Mouse (Mus musculus) leukemia stem cell, adult 10-12 weeks (primary cell): ENCODE measurements around the gene Cnmd. TPM values are rescaled to one million over a fixed set of nuclear protein-coding genes. Genes with fewer than 3 reads are reported as not detected.

Source experiments
- polyA plus RNA-seq: library from polyadenylated mRNA; stranded (reverse); fragments of >175 nt; gene quantifications from 2 replicates; pipeline ENCODE4 v1.2.3, GENCODE M21; 2012; ENCODE audit warnings: low replicate concordance

The Cnmd gene
- polyA plus RNA-seq: not detected in 2 replicates

DNA sequence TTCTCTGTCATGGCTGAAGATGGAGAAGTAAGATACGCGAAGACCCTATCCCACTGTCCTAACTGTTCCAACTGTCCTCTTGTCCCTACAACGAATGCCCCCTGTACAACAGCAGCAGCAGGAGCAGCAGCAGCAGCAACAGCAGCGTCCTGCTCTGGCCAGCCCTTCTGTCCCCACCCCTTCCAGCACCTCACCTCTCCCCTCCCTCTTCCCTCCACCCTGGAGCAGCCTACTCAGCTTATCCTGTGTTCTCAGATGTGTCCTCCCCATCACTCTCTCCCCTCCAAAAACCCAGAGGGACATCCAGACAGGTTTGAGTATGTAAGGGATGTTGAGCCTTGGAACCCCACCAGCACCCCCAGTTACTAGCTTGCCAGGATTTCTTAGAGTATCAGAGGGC, at the start of gene Cnmd:
Cnmd (minus strand) TSS at position 170 of the 400 bp plus-strand sequence.

Other genes with a start within 250 kb of the Cnmd start
- 2.2 and 4.5 TPM in 2 replicates for gene Kbtbd7, start 235.7 kb downstream of the Cnmd start, polyA plus RNA-seq
- gene Kbtbd6, start 210.3 kb downstream of the Cnmd start, polyA plus RNA-seq: 2.5 and 2.8 TPM in 2 replicates
- 6.5 and 7.1 TPM in 2 replicates for gene Elf1, start 181.0 kb downstream of the Cnmd start, polyA plus RNA-seq
- 5.7 and 11.0 TPM in 2 replicates for gene Wbp4, start 180.7 kb downstream of the Cnmd start, polyA plus RNA-seq
- 0.15 and 1.1 TPM in 2 replicates for gene Sugt1, start 74.5 kb downstream of the Cnmd start, polyA plus RNA-seq
- gene Pcdh8, start 109.1 kb upstream of the Cnmd start, polyA plus RNA-seq: 0.06 TPM in 1 of 2 replicates, not detected in the other